Mouse (Mus musculus) olfactory bulb, adult 2 months (tissue): ENCODE data around the gene Phf2.

Experiments
- CTCF ChIP-seq: fragments of 200-500 bp; IDR thresholded peaks from 2 replicates; pipeline ENCODE4 v1.5.1; 2012; ENCODE audit warnings: low read depth, mild to moderate bottlenecking, low read length, moderate library complexity; ENCODE audit not compliant: insufficient read depth
- POLR2A ChIP-seq: fragments of 200-500 bp; IDR thresholded peaks from 2 replicates; pipeline ENCODE4 v1.6.1; 2012; ENCODE audit warnings: mild to moderate bottlenecking, low read depth, low read length, moderate library complexity; ENCODE audit not compliant: insufficient read depth

- TF ChIP-seq CTCF (no peak), POLR2A (no peak)
Observed at GRCm38 (mm10) chr13:48841905-48842592, 28.9 kb downstream of the Phf2 start.
